Mouse (Mus musculus) embryonic fibroblast, embryonic 13.5 days (primary cell): ENCODE measurements at regions not wholly inside any gene's neighbourhood (a gene's known extent, or its start where the extent isn't known, plus 50 kb on each side); places are given as distances from the start of the nearest gene placed in this dataset.

ENCODE experiments used
- CTCF ChIP-seq: IDR thresholded peaks from 2 replicates; pipeline ENCODE4 v1.5.1; 2011; ENCODE audit warnings: mild to moderate bottlenecking, control low read depth, low read length, moderate library complexity, borderline replicate concordance; ENCODE audit not compliant: insufficient read depth
- POLR2A ChIP-seq: IDR thresholded peaks from 2 replicates; pipeline ENCODE4 v1.6.1; 2011; ENCODE audit warnings: low read depth, mild to moderate bottlenecking, control low read depth, low read length, moderate library complexity

GRCm38 (mm10) chr10:70837326-70837725, 181.6 kb upstream of the Phyhipl start:
- TF ChIP-seq POLR2A = no peak
- TF ChIP-seq CTCF = no peak
